In the genomic region with DNA sequence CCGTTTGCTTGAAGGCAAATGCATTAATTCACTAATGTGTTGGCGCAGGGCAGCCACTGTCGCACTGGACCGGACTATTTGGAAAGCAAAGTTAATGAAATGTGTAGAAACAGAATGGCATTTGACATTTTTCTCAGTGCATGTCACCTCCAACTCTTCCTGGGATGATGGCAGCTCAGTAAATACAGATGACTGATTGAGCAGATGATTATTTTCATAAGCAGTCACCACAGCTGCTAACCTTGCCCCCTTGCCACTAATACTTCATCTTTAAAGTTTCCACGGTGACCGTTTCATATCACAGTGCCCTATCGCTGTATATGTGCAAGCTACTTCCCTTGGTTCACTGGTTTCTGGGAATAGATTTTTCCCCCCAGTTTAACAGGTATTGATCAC, we compare ENCODE assay signal across 8 mouse cellular contexts. TPM values are rescaled to one million over a fixed set of nuclear protein-coding genes. Genes with fewer than 3 reads are reported as not detected.
DNase-seq lines count a peak whose midpoint lies in the region; ATAC-seq and TF ChIP-seq lines count a peak whose summit lies in the region.

No protein-coding gene starts in this region.

- no peak for TF ChIP-seq CTCF in lung, postnatal 0 days (IDR thresholded peaks at IDR 0.05)
- no peak for TF ChIP-seq CTCF in liver, embryonic 14.5 days (IDR thresholded peaks at IDR 0.05; ENCODE audit: low read depth)

- DNase-seq in heart, adult 11 months, result no peak
- DNase-seq in lung, postnatal 0 days (ENCODE audit: low spot score), result peak; percentile 9
- DNase-seq in lung, postnatal 10 days, result no peak
- no peak for DNase-seq in liver, embryonic 14.5 days (ENCODE audit: low read depth in 3 of 3, low spot score in 3 of 3)
- DNase-seq in embryo, embryonic 10.5 days (ENCODE audit: low spot score), result no peak
- no peak for DNase-seq in layer of hippocampus, postnatal 10 days (ENCODE audit: low spot score in 2 of 2)

- H3K9ac ChIP-seq in heart, embryonic 13.5 days, result no peak overlapping the region
- no peak overlapping the region for H3K9ac ChIP-seq in lung, postnatal 0 days (replicated peaks; ENCODE audit: low read depth)
- no peak overlapping the region for H3K9ac ChIP-seq in liver, embryonic 14.5 days (replicated peaks)
- no peak overlapping the region for H3K9ac ChIP-seq in stomach, embryonic 15.5 days

- H3K27ac ChIP-seq in heart, embryonic 13.5 days (replicated peaks), result no peak overlapping the region
- H3K27ac ChIP-seq in lung, postnatal 0 days (ENCODE audit: low read length), result no peak overlapping the region
- H3K27ac ChIP-seq in liver, embryonic 14.5 days, result no peak overlapping the region
- no peak overlapping the region for H3K27ac ChIP-seq in stomach, embryonic 15.5 days

- no peaks in the 10 kb centered on the region; the same call in 1 of the 2 replicates for H3K4me1 ChIP-seq in heart, embryonic 13.5 days
- no peaks in the 10 kb centered on the region for H3K4me1 ChIP-seq in lung, postnatal 0 days (ENCODE audit: insufficient read depth, low read depth, low read length)
- peaks cover 0 to 3% of the 10 kb centered on the region in 2 experiments; a peak in 2 of 4 replicates for H3K4me1 ChIP-seq in liver, embryonic 14.5 days (replicated peaks; ENCODE audit: control insufficient read depth in 2 of 2, insufficient read depth in 2 of 2, low read length in 1 of 2)
- H3K4me1 ChIP-seq in stomach, embryonic 15.5 days, result no peaks in the 10 kb centered on the region

- H3K9me3 ChIP-seq in heart, embryonic 13.5 days, result no peaks in the 10 kb centered on the region
- no peaks in the 10 kb centered on the region for H3K9me3 ChIP-seq in lung, postnatal 0 days (ENCODE audit: low read length)
- no peaks in the 10 kb centered on the region for H3K9me3 ChIP-seq in liver, embryonic 14.5 days (ENCODE audit: control insufficient read depth, low read length)
- H3K9me3 ChIP-seq in stomach, embryonic 15.5 days, result no peaks in the 10 kb centered on the region

- TF ChIP-seq EP300 in lung, postnatal 0 days (IDR thresholded peaks at IDR 0.05), result no peak
- no peak for TF ChIP-seq EP300 in liver, embryonic 14.5 days (IDR thresholded peaks at IDR 0.05; ENCODE audit: low read depth)

- peak overlapping the region; percentile 76 for H3K4me3 ChIP-seq in heart, embryonic 13.5 days
- H3K4me3 ChIP-seq in lung, postnatal 0 days (ENCODE audit: low read depth, low read length), result no peak overlapping the region
- no peak overlapping the region for H3K4me3 ChIP-seq in liver, embryonic 14.5 days (ENCODE audit: insufficient read depth in 1 of 2, low read depth in 2 of 2, low read length in 2 of 2)
- peak overlapping the region; percentile 65; the same call in 1 of the 2 replicates for H3K4me3 ChIP-seq in stomach, embryonic 15.5 days (replicated peaks)

- WGBS in heart, embryonic 13.5 days, result 83% methylated on average over 7 of the region's 7 CpGs
- WGBS in lung, postnatal 0 days, result 40% methylated on average over 7 of the region's 7 CpGs
- 35% methylated on average over 7 of the region's 7 CpGs for WGBS in liver, embryonic 14.5 days (ENCODE audit: insufficient replicate concordance)
- WGBS in stomach, embryonic 15.5 days, result 49% methylated on average over 7 of the region's 7 CpGs

- peak overlapping the region; percentile 69 for H3K4me2 ChIP-seq in heart, embryonic 13.5 days
- H3K4me2 ChIP-seq in lung, postnatal 0 days (replicated peaks; ENCODE audit: low read depth, low read length), result peak overlapping the region; percentile 53
- H3K4me2 ChIP-seq in liver, embryonic 14.5 days (ENCODE audit: low read depth), result peak overlapping the region; percentile 62
- peak overlapping the region; percentile 51 for H3K4me2 ChIP-seq in stomach, embryonic 15.5 days

- no peak for ATAC-seq in heart, embryonic 13.5 days (ENCODE audit: extremely low read depth, insufficient number of reproducible peaks, low FRiP score, low TSS enrichment)
- ATAC-seq in lung, postnatal 0 days, result no peak
- no peak for ATAC-seq in liver, embryonic 14.5 days (ENCODE audit: insufficient read depth)
- ATAC-seq in stomach, embryonic 15.5 days (ENCODE audit: insufficient read depth, low FRiP score, low read depth), result no peak

- H3K27me3 ChIP-seq in heart, embryonic 13.5 days (replicated peaks), result no peaks in the 10 kb centered on the region
- H3K27me3 ChIP-seq in lung, postnatal 0 days (replicated peaks; ENCODE audit: insufficient read depth, low read length), result no peaks in the 10 kb centered on the region
- H3K27me3 ChIP-seq in liver, embryonic 14.5 days (ENCODE audit: control insufficient read depth, insufficient read depth, low read length), result no peaks in the 10 kb centered on the region
- no peaks in the 10 kb centered on the region for H3K27me3 ChIP-seq in stomach, embryonic 15.5 days (replicated peaks)

- H3K36me3 ChIP-seq in heart, embryonic 13.5 days, result no peaks in the 10 kb centered on the region
- H3K36me3 ChIP-seq in lung, postnatal 0 days (ENCODE audit: insufficient read depth, low read length), result no peaks in the 10 kb centered on the region
- no peaks in the 10 kb centered on the region for H3K36me3 ChIP-seq in liver, embryonic 14.5 days (replicated peaks; ENCODE audit: control insufficient read depth, insufficient read depth, low read depth)
- no peaks in the 10 kb centered on the region for H3K36me3 ChIP-seq in stomach, embryonic 15.5 days

RNA-seq across cellular contexts. Expression of gene Ocrl, which starts 1.4 kb away (rescaled TPM):
- 11.3 and 11.7 TPM in 2 replicates for polyA plus RNA-seq in heart, embryonic 13.5 days (2015; fragmentation: Nextera tagmentation; extraction: Ambion mirVana)
- 9.3 and 11.5 TPM in 2 replicates for polyA plus RNA-seq in lung, postnatal 0 days (2015; fragmentation: Nextera tagmentation; extraction: Ambion mirVana)
- 4.2 and 4.8 TPM in 2 replicates for polyA plus RNA-seq in liver, embryonic 14.5 days (2012; rRNA removed)
- polyA plus RNA-seq in liver, embryonic 14.5 days (2014; fragmentation: Nextera tagmentation; extraction: Ambion mirVana), result 2.4 and 2.9 TPM in 2 replicates
- 19.4 and 21.9 TPM in 2 replicates for polyA plus RNA-seq in stomach, embryonic 15.5 days (2015; fragmentation: Nextera tagmentation; extraction: Ambion mirVana)
- 10 to 100 TPM; 48.6 to 56.0 TPM for total RNA-seq in layer of hippocampus, postnatal 10 days (2021)

RNA-seq across cellular contexts. Expression of gene Smarca1, which starts 20.8 kb away (rescaled TPM):
- 21.0 and 21.3 TPM in 2 replicates for polyA plus RNA-seq in heart, embryonic 13.5 days (2015; fragmentation: Nextera tagmentation; extraction: Ambion mirVana)
- polyA plus RNA-seq in lung, postnatal 0 days (2015; fragmentation: Nextera tagmentation; extraction: Ambion mirVana), result 5.8 and 8.7 TPM in 2 replicates
- polyA plus RNA-seq in liver, embryonic 14.5 days (2012; rRNA removed), result 1.0 and 1.8 TPM in 2 replicates
- 4.5 and 5.2 TPM in 2 replicates for polyA plus RNA-seq in liver, embryonic 14.5 days (2014; fragmentation: Nextera tagmentation; extraction: Ambion mirVana)
- polyA plus RNA-seq in stomach, embryonic 15.5 days (2015; fragmentation: Nextera tagmentation; extraction: Ambion mirVana), result 24.9 and 30.9 TPM in 2 replicates
- 10 to 100 TPM; 37.6 to 41.1 TPM for total RNA-seq in layer of hippocampus, postnatal 10 days (2021)

Comparison
In these comparisons a context has a peak if more than half of its experiments do, and no peak if none do; other contexts are left out.
1. H3K4me3 ChIP-seq: peak in heart, embryonic 13.5 days (single experiment) and stomach, embryonic 15.5 days (single experiment); none in lung, postnatal 0 days (single experiment) and liver, embryonic 14.5 days (0 of 2).
2. Peak in every context shown above with its lines, with median percentiles within 50 percentile points of each other: H3K4me2 ChIP-seq.